Mouse (Mus musculus) liver, adult 2 months (tissue): ENCODE data around the gene Satb2.

ENCODE experiments used
- CTCF ChIP-seq: fragments of 200-500 bp; IDR thresholded peaks from 2 replicates; pipeline ENCODE4 v1.5.1; 2011; ENCODE audit warnings: low read depth, low read length, control low read depth
- POLR2A ChIP-seq: fragments of 200-500 bp; IDR thresholded peaks from 2 replicates; pipeline ENCODE4 v1.6.1; 2011; ENCODE audit warnings: low read length, control low read depth; ENCODE audit not compliant: insufficient read depth; ENCODE audit errors: extremely low read depth

DNA sequence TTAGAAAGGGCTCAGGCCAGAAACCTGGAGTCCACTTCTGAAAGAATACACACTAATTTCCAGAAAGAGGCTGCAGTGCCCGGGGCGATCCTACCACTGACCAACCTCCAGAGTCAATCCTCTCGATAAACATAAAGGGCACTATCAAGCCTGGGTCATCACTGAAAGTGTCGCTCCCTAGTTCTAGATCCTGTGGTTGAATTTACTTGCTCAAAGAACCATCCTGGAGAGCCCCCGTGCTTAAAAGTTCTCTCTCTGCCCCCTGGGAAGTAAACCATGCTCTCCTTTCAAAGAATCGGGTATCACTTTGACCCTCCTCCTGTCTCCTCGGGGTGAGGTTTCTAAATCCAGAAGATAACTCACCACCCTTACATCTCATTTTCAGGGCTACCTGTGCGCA is 4.2 kb upstream of the Satb2 start:
- no peak for TF ChIP-seq CTCF
- TF ChIP-seq POLR2A = no peak
